Mouse (Mus musculus) cerebellum, adult 2 months (tissue): ENCODE data around the gene Twsg1.

ENCODE experiments used
- CTCF ChIP-seq: fragments of 200-500 bp; IDR thresholded peaks from 2 replicates; pipeline ENCODE4 v1.5.1; 2011; ENCODE audit warnings: low read depth, mild to moderate bottlenecking, control low read depth, low read length, moderate library complexity, borderline replicate concordance; ENCODE audit not compliant: insufficient read depth
- POLR2A ChIP-seq: fragments of 200-500 bp; IDR thresholded peaks from 2 replicates; pipeline ENCODE4 v1.6.1; 2011; ENCODE audit warnings: low read length, control low read depth, borderline replicate concordance; ENCODE audit not compliant: insufficient read depth

- TF ChIP-seq CTCF: no peak
- no peak for TF ChIP-seq POLR2A
Measured at GRCm38 (mm10) chr17:65906313-65906894, 44.6 kb downstream of the Twsg1 start.
